Mouse (Mus musculus) left cerebral cortex, postnatal 25 days (tissue): ENCODE results near the gene Sccpdh. TPM values are rescaled to one million over a fixed set of nuclear protein-coding genes. Genes with fewer than 3 reads are reported as not detected.
"Not testable (repeated sequence)": the region's sequence is repeated elsewhere in the genome, so short reads cannot be mapped to it uniquely, and the experiment has no call there.

Experiments used
- DNase-seq, 2 experiments: peaks; one replicate each; pipeline ENCODE4 v3.0.0; 2022; ENCODE audit warnings: low spot score in 2 of 2, mixed read lengths in 1 of 2
- intact Hi-C: fragments of 180-260 bp; cut with DNase I; formaldehyde crosslinking; loops from one replicate; pipeline ENCODE4 v1.15.1; 2025
- total RNA-seq, 2 experiments: library from RNA; stranded (reverse); gene quantifications; 2 replicates each; pipeline ENCODE4 v1.2.3; 2021

Sccpdh gene
- total RNA-seq, 2 experiments from 2014 or later = 60.6 to 63.6 TPM

DNA sequence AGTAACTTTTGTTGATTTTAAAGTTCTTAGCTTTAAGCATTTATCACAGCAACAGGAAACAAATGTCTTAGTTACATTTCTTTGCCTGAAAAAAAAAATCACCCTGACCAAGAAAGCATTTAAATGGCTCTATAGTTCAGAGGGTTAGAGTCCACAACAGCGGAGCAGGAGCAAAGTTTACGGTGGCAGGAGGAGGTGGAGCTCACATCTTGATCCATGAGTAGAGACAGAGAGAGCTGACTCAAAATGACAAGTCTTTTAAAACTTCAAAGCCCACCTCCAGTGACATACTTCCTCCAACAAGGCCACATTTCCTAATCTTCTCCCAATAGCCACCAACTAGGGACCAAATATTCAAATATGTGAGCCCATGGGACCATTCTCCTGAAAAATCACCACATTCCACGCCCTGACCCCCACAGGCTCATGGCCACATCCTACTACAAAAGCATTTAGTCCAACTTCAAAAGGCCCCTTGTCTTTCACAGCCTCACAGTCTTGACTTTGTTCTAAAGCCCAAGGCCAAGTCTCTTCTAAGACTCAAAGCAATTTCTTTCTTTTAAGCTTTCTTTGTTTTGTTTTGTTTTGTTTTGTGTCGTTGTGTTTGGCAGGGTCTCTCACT is 3.6 kb upstream of the Sccpdh start:
- intact Hi-C loops = no loop called here
- no peak for DNase-seq

DNA sequence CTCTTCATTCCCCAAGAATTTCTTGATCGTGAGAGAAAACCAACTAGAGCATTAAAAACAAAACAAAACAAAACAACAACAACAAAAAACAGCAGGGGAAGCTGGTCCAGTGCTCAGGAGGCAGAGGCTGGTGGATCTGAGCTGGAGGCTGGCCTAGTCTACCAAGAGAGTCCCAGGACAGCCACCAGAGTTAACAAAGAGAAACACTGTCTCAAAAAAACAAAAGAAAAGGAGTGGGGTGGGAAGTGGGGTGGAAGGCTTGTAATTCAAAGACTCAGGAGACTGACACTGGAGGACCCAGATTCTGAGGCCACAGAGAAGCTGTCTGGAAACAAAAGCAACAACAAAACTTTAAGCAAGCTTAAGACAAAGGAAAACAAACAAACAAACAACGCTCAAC is 1.0 kb upstream of the Sccpdh start:
- peak in 1 of 2 experiments; percentile 18 for DNase-seq
- intact Hi-C loops = no loop called here

DNA sequence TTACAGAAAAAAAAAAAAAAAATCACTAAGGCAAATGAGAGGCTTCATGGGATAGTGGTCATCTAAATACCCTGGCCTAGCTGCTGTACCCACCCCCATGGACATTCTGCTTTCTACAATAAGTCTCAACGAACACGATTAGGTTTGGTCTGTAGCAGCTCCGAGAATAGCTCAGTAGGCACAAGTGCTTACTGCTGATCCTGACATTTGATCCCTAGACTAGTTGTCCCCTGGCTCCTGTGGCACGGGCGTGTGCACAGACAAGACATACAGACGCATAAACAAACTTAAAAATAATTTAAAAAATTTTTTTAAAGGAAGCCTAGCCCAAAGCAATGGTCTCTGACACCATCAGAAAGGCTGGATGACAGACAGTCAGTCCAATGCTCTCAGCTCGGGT is 560 bp upstream of the Sccpdh start:
- intact Hi-C loops = no loop called here
- DNase-seq = no peak

DNA sequence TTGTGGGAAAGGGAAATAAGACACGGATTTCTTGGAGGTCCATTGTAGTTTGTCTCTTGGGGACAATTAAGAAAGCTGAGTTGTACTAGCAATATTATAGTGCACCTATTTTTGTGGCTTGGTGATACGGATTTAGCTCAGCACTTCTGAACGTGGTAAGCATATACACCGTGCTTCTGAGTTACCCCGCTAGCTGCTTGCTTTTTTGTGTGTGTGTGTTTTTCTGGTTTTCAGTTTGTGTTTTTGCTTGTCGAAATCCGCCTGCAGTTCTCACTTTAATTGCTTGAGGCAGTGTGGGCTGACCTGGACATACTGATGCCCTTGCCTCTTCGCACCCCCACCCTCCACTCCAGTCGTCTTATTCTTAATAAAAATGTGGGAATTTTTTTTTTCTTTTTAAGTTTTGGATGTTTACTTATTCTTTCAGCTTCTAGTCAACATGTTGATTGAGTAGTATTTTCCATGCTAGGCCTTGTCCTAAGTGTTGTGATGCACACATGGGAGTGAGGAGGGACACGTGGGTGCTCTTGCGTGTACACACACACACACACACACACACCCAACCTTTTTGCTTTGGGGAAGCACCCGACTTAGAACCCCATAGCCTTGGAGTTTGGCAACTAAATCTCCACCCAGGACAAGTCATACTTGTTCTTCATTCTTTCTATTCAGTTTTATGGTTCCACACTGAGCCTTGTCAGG is 977 bp downstream of the Sccpdh start:
- intact Hi-C loops = no loop called here
- DNase-seq = peak in 1 of 2 experiments; percentile 11

DNA sequence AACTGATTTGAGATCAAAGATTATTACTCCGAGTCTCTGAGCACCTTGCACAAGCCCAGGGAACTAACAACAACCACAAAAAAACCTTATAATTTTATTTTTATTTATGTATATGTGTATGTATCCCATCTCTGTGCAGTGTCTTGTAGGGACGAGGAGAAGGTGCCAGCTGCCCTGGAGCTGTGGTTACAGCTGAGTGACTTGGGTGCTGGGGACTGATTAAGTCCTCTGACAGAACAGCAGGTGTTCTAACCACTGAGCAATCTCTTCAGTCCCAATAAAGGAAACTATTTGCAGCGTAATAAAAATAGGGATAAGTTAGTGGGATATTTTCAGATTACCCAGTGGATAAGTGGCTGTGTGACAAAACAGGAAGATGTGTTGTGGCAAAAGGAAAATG is 6.3 kb downstream of the Sccpdh start:
- DNase-seq = no peak
- intact Hi-C loops = no loop called here

DNA sequence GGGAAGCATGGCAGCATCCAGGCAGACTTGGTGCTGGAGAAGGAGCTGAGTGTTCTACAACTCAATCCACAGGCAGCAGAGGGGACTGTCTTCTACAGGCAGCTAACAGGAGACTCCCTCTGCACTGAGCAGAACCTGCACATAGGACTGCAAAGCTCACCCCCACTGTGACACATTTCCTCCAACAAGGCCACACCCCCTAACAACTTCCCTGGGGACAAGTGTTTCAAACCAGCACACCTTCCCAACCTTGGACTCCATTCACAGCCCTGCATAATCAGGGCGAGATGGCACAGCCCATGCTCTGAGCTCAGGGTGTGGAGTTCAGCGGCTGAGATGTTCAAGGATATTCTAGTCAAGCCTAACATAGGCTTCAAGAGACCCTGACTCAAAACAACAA is 9.0 kb downstream of the Sccpdh start:
- DNase-seq = no peak
- intact Hi-C loops = no loop called here

DNA sequence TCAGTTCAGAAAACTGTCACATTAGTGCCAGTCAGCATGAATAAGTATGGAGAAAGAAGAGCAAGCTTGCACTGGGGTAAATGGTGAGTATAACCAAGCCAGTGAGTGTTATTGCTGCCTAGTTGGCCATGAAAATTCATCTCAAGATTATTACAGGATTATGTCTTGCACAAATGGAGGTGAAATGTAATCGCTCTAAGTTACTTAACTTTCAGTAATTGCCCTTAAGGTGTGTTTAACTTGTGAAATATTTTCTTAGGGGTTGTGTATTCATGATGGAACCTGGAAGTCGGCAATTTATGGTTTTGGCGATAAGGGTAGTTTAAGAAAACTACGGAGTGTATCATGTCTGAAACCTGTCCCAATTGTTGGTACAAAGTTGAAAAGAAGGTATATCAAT is 11.3 kb downstream of the Sccpdh start:
- no peak for DNase-seq
- intact Hi-C loops = no loop called here

DNA sequence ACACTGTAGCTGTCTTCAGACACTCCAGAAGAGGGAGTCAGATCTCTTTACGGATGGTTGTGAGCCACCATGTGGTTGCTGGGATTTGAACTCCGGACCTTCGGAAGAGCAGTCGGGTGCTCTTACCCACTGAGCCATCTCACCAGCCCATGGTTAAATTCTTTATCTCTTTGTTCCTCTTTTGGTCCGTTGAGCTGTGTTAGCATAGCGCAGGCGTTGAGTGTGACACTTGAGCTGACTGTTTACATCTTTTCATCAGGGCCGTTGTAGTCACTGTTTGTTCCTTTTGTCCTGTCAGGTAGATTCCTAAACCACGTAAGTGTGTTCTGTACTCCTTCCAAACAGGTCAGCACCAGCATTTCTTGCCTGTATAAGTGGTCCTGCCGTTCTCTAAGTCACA is 14.7 kb downstream of the Sccpdh start:
- DNase-seq, intact Hi-C loops: not testable (repeated sequence)

DNA sequence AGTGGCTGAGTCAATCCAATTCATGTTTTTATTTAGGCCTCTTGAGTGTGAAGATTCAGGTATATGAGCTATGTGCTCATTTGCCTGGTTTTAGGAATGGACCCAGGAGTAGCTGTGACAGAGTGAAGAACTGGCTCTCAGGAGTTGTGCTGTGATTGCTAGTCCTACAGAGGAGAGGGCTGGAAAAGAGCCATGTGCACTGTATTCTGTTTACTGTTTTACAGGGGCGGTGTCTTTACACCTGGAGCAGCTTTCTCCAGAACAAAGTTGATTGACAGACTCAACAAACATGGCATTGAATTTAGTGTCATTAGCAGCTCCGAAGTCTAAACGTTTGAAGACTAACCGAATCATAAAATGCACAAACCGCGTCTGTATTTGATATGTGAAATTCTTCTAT is 18.3 kb downstream of the Sccpdh start:
- no peak for DNase-seq
- intact Hi-C loops = no loop called here

DNA sequence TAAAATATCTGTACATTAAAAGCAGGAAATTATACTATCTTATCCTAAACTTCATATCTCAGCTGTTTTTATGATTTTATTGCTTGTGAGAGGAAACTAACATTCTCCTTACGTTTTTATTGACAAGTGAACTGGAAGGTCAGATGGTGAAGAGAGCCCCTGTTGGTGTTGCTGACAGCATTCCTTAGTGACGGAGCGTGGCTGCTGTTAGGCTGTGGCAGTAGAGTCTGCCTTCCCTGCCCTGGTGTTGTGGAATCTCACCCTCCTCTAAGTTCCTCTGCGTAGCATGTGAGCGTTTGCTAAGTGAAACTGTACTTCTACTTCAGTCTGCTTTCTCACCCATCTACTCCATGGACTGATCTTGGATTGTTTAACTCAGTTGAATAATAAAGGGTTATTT is 18.8 kb downstream of the Sccpdh start:
- intact Hi-C loops = no loop called here

DNA sequence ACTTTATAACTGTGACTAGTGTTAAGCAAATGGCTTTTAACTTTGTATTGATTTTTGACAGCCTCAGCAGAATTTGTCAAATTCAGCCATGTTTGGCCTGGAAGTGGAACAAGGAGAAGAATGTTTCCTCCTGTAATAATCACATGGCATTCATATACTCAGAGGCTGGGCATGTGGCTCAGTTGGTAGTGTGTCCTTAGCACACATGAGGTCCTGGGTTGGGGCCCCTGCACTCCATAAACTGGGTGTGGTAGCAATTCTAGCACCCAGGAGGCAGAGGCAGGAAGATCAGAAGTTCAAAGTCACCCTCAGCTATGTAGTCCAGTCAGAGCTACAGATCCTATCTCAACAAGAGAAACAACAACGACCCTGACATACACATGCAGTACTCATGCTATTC is 19.3 kb downstream of the Sccpdh start:
- no peak for DNase-seq
- intact Hi-C loops = no loop called here

More for the DNA sequence above, 18.8 kb downstream of the Sccpdh start:
- no peak for DNase-seq

DNA sequence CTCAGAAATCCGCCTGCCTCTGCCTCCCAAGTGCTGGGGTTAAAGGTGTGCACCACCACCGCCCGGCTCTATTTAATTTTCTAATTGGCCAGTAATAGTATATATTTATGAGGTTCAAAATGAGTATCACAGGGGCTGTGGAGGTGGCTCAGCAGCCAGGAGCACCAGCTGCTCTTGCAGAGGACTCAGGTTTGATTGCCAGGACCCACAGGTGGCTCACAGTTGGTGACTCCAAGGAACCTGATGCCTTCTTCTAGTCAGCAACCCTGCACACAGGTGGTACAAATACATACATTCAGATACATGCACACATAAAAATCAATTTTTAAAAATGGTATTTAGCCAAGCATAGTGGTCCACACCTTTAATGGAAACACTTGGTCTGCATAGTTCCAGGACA is 20.0 kb downstream of the Sccpdh start:
- DNase-seq = no peak
- intact Hi-C loops = no loop called here

DNA sequence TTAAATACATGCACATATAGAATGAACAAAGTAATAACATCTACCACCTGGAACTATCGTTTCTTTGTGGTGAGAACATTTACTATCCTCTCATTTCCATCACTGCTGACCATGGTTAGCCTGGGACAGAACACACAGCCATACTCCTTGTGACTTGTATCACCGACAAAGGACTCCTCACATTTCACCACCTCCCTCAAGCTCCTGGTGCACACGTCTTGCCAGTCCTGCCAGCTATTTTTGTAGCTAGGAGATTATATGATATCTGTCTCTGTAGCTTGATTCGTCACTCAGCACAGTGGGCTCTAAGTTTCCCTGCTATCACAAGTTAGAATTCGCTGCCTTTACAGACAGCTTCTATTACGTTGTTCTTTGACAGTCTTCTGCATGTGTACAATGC is 20.4 kb downstream of the Sccpdh start:
- intact Hi-C loops = no loop called here
- DNase-seq = no peak

DNA sequence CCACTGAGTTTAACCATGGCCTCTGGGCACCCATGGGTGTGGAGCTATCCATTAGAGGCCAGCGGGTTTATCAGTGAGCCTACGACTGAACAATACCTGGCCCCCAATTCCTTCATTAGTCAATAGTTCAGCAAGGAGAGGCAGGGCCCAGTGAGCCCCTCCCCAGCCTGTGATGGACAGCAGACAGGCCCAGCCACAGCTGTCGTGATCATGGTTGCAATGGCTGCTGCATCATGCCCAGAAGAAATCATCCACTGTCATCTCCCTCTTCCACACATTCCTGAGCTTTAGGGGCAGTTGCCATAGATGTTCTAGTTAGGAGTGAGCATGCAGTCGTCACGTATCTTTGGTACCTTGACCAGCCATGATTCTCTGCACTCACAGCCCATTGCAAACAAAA is 20.9 kb downstream of the Sccpdh start:
- intact Hi-C loops = no loop called here
- no peak for DNase-seq

DNA sequence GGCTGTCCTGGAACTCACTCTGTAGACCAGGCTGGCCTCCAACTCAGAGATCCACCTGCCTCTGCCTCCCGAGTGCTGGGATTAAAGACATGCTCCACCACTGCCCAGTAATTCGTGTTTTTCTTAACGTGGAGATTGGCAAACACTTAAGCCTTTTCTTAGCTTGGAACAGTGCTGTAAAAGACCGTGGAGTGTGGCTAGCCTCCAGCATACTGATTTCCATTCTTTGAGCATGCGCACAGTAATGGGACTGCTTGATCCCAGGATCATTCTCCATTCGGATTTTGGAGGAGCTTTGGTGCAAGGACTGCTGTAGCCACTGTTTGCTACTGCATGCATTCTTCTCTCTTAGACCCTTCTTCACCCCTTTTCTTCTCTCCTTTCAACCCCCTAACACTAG is 21.5 kb downstream of the Sccpdh start:
- intact Hi-C loops = no loop called here
- DNase-seq = peak in 1 of 2 experiments; percentile 35

DNA sequence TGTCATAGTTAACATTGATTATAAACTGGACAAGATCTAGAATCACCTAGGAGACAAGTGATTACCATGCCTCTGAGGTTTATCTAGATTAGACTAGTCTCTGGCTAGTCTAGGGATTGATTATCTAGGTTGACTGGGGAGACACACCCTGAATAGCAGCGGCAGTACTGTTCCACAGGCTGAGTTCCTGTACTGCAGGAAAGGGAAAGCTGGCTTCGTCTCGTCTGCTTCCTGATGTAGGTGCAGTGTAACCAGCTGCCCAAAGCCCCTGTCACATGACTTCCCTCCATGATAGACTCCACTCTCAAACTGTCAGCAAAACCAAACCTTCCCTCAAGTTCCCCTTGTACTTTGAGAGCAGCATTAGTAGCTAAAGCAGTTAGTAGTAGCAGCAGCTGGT is 36.1 kb downstream of the Sccpdh start:
- intact Hi-C loops = no loop called here
- no peak for DNase-seq

DNA sequence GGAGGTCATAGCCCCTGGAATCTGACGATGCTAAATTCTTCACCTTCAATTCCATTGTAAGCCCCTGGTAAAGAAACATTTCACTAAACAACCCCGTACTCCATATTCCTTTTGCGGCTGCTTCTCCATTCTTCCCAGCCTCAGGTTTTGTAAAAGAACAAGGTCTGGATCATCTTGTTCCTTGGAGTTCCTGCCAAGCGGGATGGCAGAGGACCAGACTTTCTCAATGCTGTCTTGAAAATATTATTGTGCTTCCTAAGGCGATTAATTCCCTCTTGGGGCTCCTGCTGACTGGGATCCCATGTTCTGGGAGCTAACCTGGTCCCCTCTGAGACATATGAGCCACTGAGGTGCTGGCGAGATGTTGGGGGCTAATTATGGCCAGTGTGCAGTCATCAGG is 37.1 kb downstream of the Sccpdh start:
- intact Hi-C loops = no loop called here
- peak; percentile 50 to 60 for DNase-seq

DNA sequence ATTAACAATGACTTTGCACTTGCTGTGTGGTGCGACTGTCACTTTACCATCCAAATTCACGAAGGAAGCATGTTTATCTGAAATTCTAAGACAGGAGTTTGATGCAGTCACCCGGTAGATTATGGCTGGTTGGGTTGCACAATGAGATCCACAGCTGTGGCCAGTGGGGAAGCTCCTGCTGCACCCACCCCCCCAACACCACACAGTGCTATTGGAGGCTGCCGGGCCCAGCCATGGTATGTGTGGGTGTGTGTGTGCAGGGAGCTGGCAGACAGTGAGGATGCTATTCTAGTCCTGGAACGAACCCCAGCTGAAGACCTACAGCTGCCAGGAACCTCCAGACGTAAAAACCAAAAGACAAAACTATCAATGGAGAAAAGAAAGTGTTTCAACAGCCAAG is 41.4 kb downstream of the Sccpdh start:
- peak; percentile 78 to 94 for DNase-seq
- intact Hi-C loops = no loop called here

DNA sequence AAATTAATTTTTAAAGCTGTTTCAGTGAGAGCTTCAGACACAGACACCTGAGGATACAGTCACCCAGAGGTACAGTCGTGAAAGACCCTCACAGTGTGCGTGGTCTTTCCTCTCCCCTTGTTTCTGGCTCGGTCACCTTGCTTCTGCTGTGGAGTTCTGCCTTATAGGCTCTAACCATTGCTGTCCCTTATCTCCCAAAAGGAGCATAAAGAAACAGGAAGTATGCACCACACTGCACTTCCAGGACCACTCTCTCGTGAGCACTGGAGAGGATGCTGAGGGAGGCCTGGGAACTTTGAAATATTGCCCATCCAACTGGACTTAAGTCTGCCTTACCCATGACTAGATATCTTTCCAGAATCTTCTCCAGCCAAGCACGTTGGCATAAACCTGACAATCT is 42.7 kb downstream of the Sccpdh start:
- DNase-seq = no peak
- intact Hi-C loops = no loop called here

DNA sequence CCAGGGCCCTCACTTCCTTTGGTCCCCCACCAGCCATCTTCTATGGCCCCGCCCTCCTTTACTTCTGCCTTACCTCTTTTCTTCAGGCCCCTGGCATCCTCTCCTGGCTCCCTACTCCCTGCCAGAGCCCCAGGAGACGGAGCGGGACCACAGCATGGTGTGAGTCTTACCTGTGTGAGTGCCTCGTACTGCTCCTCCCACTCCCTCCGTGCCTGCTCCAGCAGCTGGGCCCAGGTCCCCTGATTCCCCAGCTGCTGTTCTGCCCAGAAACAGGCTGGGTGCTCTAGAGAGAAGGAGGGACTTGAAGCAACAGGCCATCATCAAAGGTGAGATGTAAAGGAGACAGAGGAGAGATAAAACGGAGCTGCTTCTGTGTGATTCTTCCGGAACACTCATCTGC is 44.6 kb downstream of the Sccpdh start:
- no peak for DNase-seq
- intact Hi-C loops = no loop called here

DNA sequence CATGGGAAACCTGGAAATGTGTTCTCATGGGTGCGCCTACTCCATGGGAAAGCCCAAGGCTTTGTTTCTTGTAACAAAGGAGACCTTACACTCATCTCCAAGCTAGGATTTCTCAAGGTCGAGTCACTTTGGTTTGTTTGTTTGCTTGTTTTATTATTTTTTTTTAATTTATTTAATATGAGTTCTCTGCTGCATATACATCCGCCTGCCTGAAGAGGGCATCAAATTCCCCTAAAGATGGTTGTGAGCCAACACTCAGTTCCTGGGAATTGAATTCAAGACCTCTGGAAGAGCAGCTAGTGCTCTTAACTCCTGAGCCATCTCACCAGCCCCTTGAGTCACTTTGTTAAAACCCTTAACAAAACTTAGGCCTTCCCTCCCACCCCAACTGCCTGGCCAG is 45.4 kb downstream of the Sccpdh start:
- intact Hi-C loops = no loop called here
- no peak for DNase-seq

DNA sequence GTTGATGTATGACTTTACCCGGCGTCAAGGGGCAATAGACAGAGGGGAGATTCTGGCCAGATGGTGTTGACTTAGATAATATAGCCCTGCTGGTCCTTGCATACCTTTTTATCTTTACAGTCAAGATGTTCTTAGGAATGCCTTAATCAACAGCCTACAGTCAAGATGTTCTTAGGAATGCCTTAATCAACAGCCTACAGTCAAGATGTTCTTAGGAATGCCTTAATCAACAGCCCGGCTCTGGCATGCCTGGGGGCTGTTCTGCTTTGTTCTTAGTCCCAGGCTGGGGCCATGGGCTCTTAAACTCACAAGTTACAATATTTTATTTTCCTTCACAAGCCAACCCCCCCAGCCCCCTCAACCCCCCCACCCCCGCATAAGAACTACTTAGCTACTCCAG is 47.3 kb downstream of the Sccpdh start:
- DNase-seq, intact Hi-C loops: not testable (repeated sequence)
